Mouse (Mus musculus) thymus, postnatal 25 days (tissue): ENCODE data around the gene Il17ra.

Experiments
- DNase-seq: peaks from one replicate; pipeline ENCODE4 v3.0.0; 2022

Il17ra gene

DNA sequence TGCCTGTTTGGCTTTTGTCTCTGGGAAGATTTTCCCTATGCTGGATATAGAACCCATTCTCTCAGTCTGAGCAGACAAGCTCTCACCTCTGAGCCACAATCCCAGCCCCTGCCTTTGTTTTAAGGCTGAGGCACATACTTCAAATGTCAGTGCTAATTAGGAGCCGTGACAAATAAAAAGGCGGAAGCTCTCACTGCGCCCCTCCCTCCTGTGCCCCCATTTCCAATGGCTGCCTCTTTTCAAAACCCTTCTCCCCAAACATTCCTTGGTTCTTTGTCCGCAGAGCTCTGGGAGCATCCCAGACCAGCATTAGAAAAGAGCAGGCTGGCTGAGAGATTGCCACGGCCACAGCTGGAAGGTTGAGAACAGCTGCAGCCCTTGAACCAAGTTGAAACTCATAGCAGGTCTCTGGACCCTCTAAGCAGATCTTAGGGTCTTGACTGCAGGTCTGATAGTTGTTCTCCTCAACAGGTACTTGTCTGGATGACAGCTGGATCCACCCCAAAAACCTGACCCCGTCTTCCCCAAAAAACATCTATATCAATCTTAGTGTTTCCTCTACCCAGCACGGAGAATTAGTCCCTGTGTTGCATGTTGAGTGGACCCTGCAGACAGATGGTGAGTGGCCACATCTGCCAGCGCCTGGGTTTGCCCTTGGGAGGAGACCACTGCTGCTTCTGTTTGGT lies 9.6 kb downstream of the Il17ra start:
- no peak for DNase-seq

DNA sequence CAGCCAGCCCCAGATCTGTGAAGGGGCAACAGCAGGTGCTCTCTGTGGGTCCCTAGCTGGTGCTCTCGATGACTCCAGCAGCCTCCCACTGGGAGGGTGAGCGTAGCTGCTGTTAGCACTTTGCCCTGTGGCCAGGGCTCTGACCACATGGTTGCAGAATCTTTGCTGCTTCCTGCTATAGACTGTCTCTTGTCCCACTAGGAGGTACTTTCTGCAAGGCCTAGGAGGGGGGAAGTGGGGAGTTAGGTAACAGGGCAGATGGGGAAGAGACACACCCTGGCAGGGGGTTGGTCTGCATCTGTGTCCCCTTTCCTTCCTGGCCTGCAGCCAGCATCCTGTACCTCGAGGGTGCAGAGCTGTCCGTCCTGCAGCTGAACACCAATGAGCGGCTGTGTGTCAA lies 10.4 kb downstream of the Il17ra start:
- no peak for DNase-seq

DNA sequence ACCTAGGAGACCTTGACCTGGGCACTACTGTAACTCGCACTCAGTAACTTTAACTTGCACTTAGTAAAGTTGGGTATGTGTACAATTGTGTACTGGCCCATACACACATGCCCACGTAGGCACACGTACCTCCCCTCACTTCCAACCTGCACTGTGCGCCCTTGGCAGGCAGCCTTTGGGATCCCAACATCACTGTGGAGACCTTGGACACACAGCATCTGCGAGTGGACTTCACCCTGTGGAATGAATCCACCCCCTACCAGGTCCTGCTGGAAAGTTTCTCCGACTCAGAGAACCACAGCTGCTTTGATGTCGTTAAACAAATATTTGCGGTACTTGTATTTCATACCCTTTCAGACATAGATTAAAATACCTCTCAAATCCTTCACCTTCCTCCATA lies 12.2 kb downstream of the Il17ra start:
- no peak for DNase-seq

DNA sequence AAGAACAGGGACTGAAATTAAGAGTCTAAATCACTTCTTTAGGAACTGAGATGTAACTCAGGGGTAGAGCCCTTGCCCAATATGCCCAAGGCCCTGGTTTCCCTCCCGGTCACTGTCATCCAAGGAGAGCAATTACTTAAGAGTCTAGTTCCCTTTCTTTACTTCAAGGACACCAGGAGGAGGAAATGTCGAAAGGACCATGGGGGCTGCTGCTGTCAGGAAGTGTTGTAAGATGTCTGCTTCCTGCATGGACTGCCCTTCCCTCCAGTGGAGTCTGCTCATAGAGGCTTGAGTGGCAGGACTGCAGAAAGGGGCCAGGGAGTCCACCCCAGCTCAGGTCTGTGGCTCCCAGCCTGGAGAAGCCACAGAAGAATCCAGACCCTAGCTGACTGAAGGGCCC lies 16.3 kb downstream of the Il17ra start:
- DNase-seq = no peak

DNA sequence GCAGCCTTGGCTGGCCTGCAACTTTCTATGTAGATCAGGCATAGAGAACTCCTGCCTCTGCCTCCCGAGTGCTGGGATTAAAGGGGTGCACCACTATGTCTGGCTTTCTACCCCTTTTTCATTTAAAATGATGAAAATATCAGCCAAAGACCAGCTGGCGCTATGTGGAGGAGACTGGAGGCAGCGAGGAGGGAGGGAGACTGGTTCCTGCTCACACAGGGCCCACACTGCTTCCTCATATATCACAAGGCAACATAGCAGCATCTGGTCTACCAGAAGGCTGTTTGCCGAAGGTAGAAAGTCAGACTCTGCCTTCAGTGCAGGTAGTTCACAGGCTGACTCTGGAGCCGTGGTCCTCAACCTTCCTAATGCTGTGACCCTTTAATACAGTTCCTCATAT lies 17.3 kb downstream of the Il17ra start:
- DNase-seq = no peak

DNA sequence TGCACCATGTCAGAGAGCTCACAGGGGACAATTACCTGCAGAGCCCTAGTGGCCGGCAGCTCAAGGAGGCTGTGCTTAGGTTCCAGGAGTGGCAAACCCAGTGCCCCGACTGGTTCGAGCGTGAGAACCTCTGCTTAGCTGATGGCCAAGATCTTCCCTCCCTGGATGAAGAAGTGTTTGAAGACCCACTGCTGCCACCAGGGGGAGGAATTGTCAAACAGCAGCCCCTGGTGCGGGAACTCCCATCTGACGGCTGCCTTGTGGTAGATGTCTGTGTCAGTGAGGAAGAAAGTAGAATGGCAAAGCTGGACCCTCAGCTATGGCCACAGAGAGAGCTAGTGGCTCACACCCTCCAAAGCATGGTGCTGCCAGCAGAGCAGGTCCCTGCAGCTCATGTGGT lies 18.5 kb downstream of the Il17ra start:
- peak; percentile 57 for DNase-seq

DNA sequence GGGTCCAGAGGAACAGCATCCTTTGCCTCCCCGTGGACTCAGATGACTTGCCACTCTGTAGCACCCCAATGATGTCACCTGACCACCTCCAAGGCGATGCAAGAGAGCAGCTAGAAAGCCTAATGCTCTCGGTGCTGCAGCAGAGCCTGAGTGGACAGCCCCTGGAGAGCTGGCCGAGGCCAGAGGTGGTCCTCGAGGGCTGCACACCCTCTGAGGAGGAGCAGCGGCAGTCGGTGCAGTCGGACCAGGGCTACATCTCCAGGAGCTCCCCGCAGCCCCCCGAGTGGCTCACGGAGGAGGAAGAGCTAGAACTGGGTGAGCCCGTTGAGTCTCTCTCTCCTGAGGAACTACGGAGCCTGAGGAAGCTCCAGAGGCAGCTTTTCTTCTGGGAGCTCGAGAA lies 19.0 kb downstream of the Il17ra start:
- no peak for DNase-seq

DNA sequence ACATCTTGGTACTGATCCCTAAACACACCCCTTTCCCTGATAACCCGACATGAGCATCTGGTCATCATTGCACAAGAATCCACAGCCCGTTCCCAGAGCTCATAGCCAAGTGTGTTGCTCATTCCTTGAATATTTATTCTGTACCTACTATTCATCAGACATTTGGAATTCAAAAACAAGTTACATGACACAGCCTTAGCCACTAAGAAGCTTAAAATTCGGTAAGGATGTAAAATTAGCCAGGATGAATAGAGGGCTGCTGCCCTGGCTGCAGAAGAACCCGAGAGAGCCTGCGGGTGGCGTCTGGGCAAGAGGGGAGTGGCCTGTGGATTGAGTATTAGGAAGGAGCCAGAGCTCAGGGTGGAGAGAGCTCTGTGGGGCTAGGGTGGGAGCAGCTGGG lies 19.7 kb downstream of the Il17ra start:
- no peak for DNase-seq

DNA sequence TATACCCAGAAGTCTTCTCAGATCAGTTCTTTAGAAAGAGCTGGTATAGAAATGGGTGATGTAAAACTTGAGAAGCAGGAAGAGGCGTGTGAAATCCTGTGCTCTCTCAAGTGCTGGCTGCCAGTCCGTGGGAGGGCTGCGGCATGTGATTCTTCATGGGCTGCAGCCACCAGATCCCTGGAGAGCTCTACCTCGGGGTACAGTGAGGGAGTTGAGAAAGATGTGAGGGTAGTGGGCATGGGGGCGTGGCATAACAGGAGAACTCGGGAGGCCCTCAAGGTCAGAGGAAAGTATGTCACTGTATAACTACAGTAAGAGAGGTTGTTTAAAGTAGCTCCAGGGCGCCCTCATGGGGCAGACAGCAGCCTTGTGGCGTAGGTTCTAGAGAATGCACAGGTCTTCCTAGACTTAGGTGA lies 20.2 kb downstream of the Il17ra start:
- DNase-seq = peak; percentile 77

DNA sequence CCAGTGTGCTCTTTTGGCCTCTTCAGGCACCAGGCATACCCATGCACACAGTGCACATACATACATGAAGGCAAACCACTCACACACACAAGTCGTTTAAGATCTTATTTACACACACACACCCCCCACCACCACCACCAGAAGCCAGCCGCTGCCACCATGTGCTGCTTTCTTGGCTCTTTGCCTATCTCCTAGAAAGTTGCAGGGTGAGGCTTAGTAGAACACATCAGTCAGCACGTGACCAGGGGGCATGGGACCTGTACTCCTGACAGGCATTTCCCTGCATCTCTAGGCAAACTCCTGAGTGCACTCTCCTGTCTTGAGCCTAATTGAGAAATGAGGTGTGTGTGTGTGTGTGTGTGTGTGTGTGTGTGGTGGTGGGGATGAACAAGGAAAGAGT lies 22.0 kb downstream of the Il17ra start:
- no peak for DNase-seq

DNA sequence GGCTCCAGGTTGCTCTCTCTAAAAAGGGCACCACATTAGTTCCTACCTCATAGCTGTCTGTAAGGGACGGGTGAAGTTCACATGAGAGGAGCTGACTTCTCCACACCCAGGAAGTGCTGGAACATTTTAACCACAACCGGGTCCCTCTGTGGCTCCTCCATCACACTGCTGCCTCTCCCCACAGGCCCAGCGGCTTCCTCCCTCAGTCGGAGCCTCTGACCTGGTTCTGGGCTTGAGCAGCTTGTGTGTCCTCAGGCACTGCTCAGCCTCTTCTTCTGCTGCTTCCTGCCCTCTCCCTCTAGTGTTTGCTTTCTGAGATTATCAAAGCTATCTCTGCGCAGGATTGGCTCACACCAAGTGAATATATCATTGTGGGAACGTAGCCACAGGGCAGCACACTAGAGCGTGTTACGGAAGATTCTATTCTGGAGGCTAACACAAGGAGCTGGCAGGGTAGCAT lies 23.0 kb downstream of the Il17ra start:
- peak; percentile 74 for DNase-seq

DNA sequence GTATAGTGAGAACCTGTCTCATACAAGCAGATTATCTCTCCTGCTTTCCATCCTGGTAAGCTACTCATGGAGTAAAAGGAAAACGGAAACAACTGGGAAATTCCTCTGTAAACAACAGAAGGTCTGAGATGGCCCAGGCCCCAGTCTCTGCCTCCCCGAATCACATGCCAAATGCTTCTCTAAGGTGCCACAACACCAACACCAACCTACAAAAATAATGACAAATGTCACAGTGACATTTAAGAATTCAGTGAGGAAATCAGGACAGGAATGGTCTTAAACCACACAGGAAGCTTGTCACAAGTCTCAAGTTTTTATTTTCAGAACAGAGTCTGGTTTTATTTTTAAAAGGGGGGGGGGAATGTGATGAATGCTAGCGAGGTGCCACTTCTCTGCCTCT lies 25.6 kb downstream of the Il17ra start:
- no peak for DNase-seq

DNA sequence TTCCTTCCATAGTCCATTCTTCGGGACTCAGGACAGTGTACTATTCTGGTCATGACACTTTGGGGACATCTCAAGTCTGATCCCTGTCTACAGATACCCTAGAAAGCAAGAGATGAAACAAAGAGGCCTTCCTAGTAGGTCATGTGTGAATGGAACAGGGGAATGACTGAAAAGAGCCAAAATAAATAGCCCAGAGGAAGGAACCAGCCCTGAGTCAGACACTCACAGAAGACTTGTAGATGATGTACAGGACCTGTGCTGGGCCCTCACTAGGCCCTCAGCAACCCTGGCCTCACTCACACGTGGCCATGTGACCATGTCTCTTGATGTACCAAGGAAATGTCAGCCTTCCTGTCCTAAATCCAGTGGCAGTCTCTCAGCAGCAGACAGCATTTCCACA lies 26.4 kb downstream of the Il17ra start:
- DNase-seq = no peak

DNA sequence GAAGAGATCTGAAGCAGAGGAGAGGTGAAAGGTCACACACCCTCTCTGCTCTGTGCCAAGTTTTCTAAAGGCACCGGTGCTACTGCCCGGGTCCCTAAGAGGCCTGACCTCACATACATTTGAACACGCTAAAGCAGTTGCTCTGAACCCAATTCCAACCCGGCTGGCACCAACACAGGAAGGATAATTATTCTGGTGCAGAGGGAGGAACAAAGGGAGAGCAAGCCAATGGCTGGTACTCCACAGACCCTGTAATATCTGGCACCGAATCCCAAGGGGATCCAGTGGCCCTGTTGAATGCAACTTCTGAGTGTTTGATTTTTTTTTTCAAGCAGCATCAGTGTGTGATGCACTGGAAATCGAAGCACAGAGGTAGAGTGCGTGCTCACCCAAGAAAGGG lies 28.0 kb downstream of the Il17ra start:
- no peak for DNase-seq

DNA sequence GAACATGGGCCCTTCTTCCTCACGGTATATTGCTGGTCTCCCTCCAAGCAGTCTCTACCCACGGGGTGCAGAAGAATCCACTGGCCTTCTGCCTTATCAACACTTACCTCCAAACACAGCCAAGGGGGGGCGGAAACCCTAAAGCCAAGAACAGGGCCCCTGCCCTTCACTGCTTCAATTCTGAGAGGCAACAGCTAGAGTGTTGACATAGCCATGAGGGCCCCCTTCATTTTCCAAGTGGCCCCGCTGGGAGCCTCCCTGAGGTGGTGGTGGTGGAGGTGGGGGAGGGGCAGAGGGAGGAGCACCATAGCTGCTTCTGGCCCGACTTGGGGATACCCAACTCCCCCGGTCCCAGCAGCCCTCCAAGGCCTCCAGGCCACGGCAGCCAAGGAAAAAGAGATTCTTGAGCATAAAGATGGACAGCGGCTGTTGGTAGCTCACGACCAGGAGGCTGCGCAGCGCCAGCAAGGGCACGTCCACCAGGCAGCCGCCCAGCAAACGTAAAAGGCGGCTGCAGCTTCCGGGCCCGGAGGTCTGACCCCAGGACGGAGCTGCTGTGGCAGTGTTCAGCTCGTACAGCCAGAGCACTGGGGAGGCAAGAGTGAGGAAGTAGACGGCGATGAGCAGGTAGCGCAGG lies 28.9 kb downstream of the Il17ra start:
- no peak for DNase-seq

DNA sequence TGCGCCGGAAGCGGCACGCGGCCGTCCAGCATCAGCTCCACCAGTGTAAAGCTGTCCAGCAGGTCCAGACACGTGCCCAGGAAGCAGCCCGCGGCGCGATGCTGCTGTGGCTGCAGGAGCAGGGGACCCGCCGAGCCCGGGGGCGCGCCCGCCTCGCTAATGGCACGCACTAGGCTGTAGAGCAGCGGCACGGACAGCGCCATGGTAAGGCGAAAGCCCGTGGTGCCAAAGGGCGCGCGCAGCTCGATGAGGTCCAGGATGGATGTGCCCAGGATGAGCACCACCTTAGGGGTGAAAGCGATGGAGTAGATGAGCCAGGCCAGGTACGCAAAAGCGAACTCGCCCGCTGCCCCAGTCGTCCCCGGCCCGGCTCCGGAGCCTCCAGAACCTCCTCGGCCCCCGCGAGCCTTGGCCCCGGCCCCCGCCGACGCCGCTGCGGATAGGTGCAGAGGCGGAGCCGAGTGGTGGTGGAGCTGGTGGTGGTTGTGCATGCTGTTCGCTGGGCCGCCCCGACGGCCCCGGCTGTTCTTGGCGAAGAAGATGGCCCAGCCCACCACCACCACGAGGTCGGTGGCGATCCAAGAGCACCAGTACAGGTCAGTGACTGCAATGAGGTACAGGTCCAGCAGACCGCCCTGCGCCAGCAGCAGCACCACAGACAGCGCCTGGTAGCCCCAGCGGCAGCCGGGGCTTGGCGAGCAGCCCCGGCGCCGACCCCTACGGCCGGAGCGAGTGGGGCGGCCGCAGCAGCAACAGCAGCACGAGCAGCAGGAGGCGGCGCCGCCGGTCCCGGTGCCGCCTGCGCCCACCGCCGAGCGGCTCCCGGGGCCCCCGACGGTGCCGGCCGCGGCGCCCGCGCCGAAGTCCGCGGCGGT lies 29.7 kb downstream of the Il17ra start:
- DNase-seq = no peak

DNA sequence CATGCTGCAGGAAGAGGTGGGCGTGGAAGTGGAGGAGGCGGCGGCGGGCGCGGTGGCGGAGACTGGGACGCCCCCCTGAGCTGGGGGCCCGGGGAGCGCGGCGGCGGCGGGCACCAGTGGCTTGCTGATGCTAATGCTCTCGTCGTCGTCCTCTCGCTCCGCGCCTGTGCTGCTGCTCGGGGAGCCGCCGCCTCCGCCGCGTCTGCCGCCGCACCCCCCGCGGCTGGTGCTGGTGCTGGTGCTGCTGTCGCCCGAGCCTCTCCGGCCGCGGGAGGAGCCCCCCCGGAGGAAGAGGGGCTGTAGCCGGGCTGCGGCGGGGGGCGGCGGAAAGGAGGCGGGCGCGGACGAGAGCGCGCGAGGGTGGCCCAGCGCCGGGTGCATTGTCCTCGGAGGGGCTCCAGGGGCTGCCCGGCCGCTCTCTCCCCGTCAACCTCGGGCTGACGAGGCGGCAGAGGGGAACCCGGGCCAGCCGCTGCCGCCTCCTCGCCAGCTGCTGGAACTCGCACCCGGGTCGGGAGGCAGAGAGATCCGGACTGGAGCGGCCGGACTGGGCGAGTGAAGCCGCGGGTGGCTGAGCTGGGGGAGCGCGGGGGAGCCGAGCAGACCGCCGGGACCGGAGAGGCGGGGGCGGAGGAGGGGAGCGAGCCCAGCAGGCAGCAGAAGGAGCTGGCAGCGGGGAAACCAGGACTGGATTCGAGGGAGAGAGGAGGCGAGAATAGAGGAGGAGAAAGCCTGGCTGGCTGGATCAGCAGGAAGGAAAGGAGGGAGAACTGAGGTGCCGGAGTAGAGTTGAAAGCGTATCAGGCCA lies 30.5 kb downstream of the Il17ra start, which contains the start of gene Tmem121b:
Gene Tmem121b, minus strand, starts transcription at position 434 of the 808 bp plus-strand sequence.
- peak; percentile 48 for DNase-seq

DNA sequence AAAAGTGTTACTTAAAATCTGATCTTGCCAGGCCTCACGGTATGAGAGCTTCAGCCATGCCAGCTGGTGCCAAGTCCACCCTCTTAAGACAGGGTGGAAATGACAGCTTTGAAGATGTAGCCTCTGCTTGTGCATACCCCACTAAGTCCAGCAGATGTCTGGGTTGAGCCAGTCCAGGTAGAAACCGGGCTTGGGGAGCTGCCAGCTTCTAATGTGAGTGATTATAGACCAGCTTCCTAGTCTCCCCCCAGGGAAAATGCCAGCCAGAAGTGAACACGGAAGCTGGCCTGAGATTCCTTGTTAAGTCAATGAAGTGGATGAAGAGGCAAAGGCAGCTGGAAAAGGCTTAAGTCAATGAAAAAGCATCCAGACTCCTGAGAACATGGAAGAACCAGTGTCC lies 33.5 kb downstream of the Il17ra start:
- no peak for DNase-seq

DNA sequence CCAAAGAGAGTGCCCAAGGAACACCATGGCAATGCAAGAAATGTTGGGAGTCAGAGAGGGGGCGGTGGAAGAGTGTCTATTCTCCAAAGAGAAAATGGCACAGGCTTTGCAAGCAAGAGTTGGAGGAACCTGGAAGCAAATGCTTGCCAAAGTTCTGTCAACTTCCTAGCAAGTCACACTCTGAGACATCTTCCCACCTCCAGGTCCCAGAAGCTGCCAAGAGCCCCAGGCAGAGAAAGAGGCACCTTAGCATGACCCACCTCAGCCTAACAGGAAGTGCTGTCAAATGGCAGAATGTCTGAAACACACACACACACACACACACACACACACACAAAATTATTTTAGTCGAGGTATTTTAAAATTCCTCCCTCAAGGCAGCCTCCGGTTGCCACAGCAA lies 41.0 kb downstream of the Il17ra start:
- DNase-seq = no peak

DNA sequence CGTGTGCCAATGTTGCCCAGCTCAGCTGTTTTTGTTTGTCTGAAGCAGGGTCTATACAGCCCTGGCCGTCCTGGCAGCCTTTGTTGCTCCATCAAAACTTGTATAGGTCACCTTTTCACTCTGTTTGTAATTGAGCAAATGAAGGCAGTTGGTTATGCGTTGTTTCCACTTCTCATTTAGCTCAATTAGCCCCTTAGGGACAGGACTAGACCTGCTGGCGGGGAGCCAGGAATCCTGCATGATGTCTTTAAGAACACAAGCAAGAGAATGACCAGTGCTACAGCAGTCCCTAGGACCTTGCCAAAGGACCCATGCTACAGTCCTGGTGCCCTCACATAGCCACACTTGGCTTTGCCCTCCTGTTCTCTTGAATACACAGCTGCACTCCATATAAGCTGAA lies 42.5 kb downstream of the Il17ra start:
- no peak for DNase-seq

DNA sequence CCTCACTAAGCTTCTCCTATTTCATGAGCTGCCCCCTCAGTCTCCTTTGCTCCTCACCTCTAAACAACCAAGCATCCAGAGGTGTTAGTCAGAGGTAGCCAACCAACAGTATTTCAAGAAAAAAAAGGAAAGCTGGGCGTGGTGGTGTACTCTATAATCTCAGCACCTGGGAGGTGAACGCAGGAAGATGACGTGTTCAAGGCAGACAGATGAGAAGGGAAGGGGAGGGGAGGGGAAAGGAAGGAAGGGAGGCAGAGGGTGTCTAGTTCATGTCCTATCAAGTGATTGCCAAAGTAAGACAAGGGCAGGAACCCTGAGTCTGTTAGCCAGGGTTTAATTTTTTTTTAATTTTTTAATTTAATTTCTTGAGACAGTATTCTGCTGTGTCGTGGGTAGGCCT lies 45.6 kb downstream of the Il17ra start:
- no peak for DNase-seq

DNA sequence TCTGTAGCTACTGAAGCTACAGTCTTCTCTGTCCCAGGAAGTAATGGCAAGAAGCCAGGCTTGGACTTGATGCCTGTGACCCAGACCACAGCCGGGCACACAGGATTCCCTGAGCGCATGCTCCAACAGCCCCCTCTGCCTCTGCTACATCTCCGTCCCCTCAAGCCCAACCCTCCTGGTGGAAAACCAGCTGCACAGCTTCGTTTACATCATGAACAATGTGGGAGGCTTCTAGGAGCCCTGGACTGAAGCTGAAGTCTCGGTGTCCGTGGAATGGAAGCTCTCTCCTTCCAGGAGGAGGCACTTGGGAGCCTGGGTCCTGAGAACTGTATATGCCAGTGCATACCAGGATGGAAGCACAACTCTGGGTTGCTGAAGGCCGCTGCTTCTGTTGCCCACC lies 46.9 kb downstream of the Il17ra start:
- no peak for DNase-seq

DNA sequence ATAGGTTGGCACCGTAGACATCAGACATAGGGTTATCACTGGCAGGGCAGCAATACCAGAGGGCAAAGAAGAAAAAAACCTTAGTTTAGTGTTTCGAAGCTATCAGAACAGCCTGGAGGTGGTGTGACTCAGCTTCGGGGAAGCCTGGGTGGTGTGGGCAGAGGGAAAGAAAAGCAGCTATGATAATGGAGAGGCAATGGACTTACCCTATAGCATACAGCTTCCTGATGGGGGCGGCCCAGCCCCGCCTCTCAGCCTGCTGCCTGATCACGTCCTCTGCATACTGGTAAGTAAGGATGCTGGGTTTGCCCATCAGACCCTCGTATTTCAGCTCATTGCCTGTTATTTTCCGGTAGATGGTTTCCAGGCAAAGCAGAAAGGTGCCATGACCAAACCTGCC lies 47.4 kb downstream of the Il17ra start:
- no peak for DNase-seq
